Mouse (Mus musculus): ENCODE measurements at regions not wholly inside any gene's neighbourhood (a gene's known extent, or its start where the extent isn't known, plus 50 kb on each side); places are given as distances from the start of the nearest gene placed in this dataset.

DNA sequence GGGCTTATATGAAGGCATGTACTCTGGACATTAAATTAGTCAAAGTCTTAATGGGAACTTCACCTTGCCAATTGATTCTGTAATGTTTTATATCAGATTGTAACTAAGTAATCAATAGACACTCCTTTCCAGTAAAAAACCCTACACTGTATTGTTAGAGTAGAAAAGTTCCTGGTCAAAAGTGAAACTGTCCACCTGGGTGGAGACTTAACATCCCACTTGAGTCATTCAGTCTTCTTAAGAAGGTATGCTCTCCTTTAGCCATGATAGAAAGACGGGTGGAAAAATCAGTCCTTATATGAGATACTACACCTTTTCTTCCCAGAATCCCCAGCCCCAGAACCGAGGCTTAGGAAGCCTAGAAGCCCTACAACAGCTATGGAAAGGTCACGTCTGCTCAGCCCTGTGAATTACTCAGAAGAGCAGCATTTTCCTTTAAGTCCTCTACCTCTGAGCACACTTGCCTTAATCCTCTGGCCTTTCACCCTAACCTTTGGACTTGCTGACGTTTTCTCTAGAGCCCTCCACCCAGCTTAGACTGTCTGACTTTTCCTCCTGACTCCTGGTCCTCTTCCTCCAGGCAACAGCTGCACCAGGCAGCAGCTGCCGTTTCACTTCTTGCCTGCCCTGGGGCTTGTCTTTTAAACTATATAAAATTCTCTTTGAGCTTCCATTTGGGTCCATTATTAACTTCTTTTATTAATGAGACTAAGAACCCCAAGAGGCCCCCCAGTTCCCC lies 93.4 kb upstream of the Ankrd50 start:
- no peak overlapping the region for H3K4me2 ChIP-seq (ENCODE audit: low read length)
- no peak for DNase-seq (ENCODE audit: low spot score)
- H3K27me3 ChIP-seq (ENCODE audit: insufficient read depth, low read length), result no peaks in the 10 kb centered on the region
- WGBS, result 50% methylated on average over 5 of the region's 5 CpGs
- H3K4me1 ChIP-seq (replicated peaks; ENCODE audit: insufficient read depth, low read length), result no peaks in the 10 kb centered on the region
- TF ChIP-seq CTCF (IDR thresholded peaks at IDR 0.05; ENCODE audit: low read depth), result no peak
- H3K27ac ChIP-seq, result no peak overlapping the region
- no peak for ATAC-seq (replicated peaks; ENCODE audit: low FRiP score, low read depth)
- no peaks in the 10 kb centered on the region for H3K36me3 ChIP-seq (ENCODE audit: insufficient read depth, low read length)
- H3K4me3 ChIP-seq (replicated peaks; ENCODE audit: low read depth, low read length), result no peak overlapping the region
- H3K9me3 ChIP-seq (replicated peaks; ENCODE audit: low read length), result no peaks in the 10 kb centered on the region
- no peak overlapping the region for H3K9ac ChIP-seq (ENCODE audit: low read depth, low read length)

- H3K4me3 ChIP-seq (replicated peaks; ENCODE audit: low read depth, low read length), result no peak overlapping the region
- no peak for ATAC-seq (replicated peaks; ENCODE audit: low FRiP score, low read depth)
- TF ChIP-seq CTCF (IDR thresholded peaks at IDR 0.05; ENCODE audit: low read depth), result no peak
- H3K27me3 ChIP-seq (ENCODE audit: insufficient read depth, low read length), result no peaks in the 10 kb centered on the region
- 86% methylated on average over 5 of the region's 5 CpGs for WGBS
- no peaks in the 10 kb centered on the region for H3K36me3 ChIP-seq (ENCODE audit: insufficient read depth, low read length)
- H3K4me1 ChIP-seq (replicated peaks; ENCODE audit: insufficient read depth, low read length), result no peaks in the 10 kb centered on the region
- H3K9ac ChIP-seq (ENCODE audit: low read depth, low read length), result no peak overlapping the region
- DNase-seq (ENCODE audit: low spot score), result no peak
- H3K9me3 ChIP-seq (replicated peaks; ENCODE audit: low read length), result no peaks in the 10 kb centered on the region
- no peak overlapping the region for H3K27ac ChIP-seq
- H3K4me2 ChIP-seq (ENCODE audit: low read length), result no peak overlapping the region
Observed at GRCm38 (mm10) chr3:38573594-38573993, 89.0 kb upstream of the Ankrd50 start.

DNA sequence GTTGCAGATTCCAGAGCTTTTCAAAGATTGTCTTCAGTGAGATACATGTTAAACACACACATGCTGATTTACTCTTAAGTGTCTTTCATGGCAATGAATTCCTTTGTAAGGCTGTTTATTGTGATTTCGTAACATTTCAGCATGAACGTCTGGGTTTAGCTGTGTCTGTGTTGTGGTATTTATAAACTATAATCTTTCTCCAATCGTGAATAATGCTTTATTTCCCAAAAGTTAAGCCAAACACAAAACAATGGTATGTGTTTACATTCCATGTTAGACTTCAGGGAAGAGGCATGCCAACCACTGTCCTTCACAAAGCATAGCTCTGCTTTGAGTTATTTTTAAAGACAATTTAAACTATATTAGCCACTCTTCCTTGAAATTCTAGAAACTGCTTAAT lies 87.5 kb upstream of the Ankrd50 start:
- Histone ChIP-seq H3K4me2 (ENCODE audit: low read length) (no peak overlapping the region), H3K9me3 (replicated peaks; ENCODE audit: low read length) (no peaks in the 10 kb centered on the region), H3K36me3 (ENCODE audit: insufficient read depth, low read length) (no peaks in the 10 kb centered on the region), H3K4me1 (replicated peaks; ENCODE audit: insufficient read depth, low read length) (no peaks in the 10 kb centered on the region), H3K4me3 (replicated peaks; ENCODE audit: low read depth, low read length) (no peak overlapping the region), H3K9ac (ENCODE audit: low read depth, low read length) (no peak overlapping the region), H3K27me3 (ENCODE audit: insufficient read depth, low read length) (no peaks in the 10 kb centered on the region), H3K27ac (no peak overlapping the region)
- TF ChIP-seq CTCF (IDR thresholded peaks at IDR 0.05; ENCODE audit: low read depth), result no peak
- no peak for ATAC-seq (replicated peaks; ENCODE audit: low FRiP score, low read depth)
- 54% methylated on average over 3 of the region's 3 CpGs for WGBS
- no peak for DNase-seq (ENCODE audit: low spot score)

GRCm38 (mm10) chr3:38571224-38571623 lies 86.6 kb upstream of the Ankrd50 start:
- H3K27me3 ChIP-seq (ENCODE audit: insufficient read depth, low read length), result no peaks in the 10 kb centered on the region
- no peak overlapping the region for H3K4me3 ChIP-seq (replicated peaks; ENCODE audit: low read depth, low read length)
- no peak for TF ChIP-seq CTCF (IDR thresholded peaks at IDR 0.05; ENCODE audit: low read depth)
- no peak overlapping the region for H3K27ac ChIP-seq
- no peak overlapping the region for H3K9ac ChIP-seq (ENCODE audit: low read depth, low read length)
- no peaks in the 10 kb centered on the region for H3K9me3 ChIP-seq (replicated peaks; ENCODE audit: low read length)
- ATAC-seq (replicated peaks; ENCODE audit: low FRiP score, low read depth) (no peak), DNase-seq (ENCODE audit: low spot score) (no peak)
- 90% methylated on average over 4 of the region's 4 CpGs for WGBS
- H3K4me2 ChIP-seq (ENCODE audit: low read length), result no peak overlapping the region
- H3K4me1 ChIP-seq (replicated peaks; ENCODE audit: insufficient read depth, low read length), result no peaks in the 10 kb centered on the region
- H3K36me3 ChIP-seq (ENCODE audit: insufficient read depth, low read length), result no peaks in the 10 kb centered on the region

- no peak for ATAC-seq (replicated peaks; ENCODE audit: low FRiP score, low read depth)
- no peak for DNase-seq (ENCODE audit: low spot score)
- Histone ChIP-seq H3K36me3 (ENCODE audit: insufficient read depth, low read length) (no peaks in the 10 kb centered on the region), H3K9me3 (replicated peaks; ENCODE audit: low read length) (no peaks in the 10 kb centered on the region), H3K27me3 (ENCODE audit: insufficient read depth, low read length) (no peaks in the 10 kb centered on the region), H3K4me2 (ENCODE audit: low read length) (no peak overlapping the region), H3K27ac (no peak overlapping the region), H3K4me1 (replicated peaks; ENCODE audit: insufficient read depth, low read length) (no peaks in the 10 kb centered on the region), H3K4me3 (replicated peaks; ENCODE audit: low read depth, low read length) (no peak overlapping the region), H3K9ac (ENCODE audit: low read depth, low read length) (no peak overlapping the region)
- TF ChIP-seq CTCF (IDR thresholded peaks at IDR 0.05; ENCODE audit: low read depth), result no peak
- 56% methylated on average over 6 of the region's 6 CpGs for WGBS
Observed at GRCm38 (mm10) chr3:38569001-38569400, 84.4 kb upstream of the Ankrd50 start.

- no peak for TF ChIP-seq CTCF (IDR thresholded peaks at IDR 0.05; ENCODE audit: low read depth)
- Histone ChIP-seq H3K4me2 (ENCODE audit: low read length) (no peak overlapping the region), H3K4me3 (replicated peaks; ENCODE audit: low read depth, low read length) (no peak overlapping the region), H3K9ac (ENCODE audit: low read depth, low read length) (no peak overlapping the region), H3K27me3 (ENCODE audit: insufficient read depth, low read length) (no peaks in the 10 kb centered on the region), H3K4me1 (replicated peaks; ENCODE audit: insufficient read depth, low read length) (no peaks in the 10 kb centered on the region), H3K27ac (no peak overlapping the region), H3K9me3 (replicated peaks; ENCODE audit: low read length) (no peaks in the 10 kb centered on the region), H3K36me3 (ENCODE audit: insufficient read depth, low read length) (no peaks in the 10 kb centered on the region)
- ATAC-seq (replicated peaks; ENCODE audit: low FRiP score, low read depth), result no peak
- WGBS, result 44% methylated on average over 2 of the region's 2 CpGs
- DNase-seq (ENCODE audit: low spot score), result no peak
Observed at GRCm38 (mm10) chr3:38568596-38568975, 83.9 kb upstream of the Ankrd50 start.

Data from kidney, postnatal 0 days (tissue).